9 mouse cellular contexts compared by ENCODE assay signal in the genomic region with DNA sequence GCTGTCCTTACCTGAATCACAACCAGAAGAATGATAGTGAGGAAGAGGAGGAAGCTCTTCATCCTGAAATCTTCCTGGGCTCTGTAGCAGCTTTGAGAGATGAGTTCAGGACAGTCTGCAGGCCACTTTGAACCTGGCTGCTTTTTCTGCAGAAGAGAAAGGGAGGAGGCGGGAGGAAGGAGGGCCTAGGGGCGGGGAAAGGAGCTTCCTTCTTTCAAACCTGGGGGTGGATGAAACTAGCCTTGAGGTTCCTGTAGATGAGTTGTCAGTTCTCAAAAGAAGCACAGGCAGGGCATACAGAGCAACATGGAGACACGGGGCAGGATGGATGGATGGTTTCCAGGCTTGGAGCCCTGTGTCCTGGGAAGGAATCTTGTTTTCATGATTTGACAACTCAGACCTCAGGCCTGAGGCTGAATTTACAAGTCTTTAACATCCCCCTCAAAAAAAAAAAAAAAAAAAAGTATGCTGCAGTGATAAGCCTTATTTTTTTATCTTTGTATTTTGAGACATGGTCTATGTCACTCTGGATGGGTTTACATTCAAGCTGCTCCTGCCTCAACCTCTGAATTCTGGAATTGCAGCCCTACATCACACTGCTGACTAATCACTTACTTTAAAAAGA. TPM values are rescaled to one million over a fixed set of nuclear protein-coding genes. Genes with fewer than 3 reads are reported as not detected.
DNase-seq lines count a peak whose midpoint lies in the region; ATAC-seq lines count a peak whose summit lies in the region.
"Had no signal": no experiment of that assay in that cellular context is flagged by ENCODE, and none has a peak within 500 bp of the region (broad histone marks: within the 10 kb centered on the region; RNA-seq: fewer than 3 reads in every experiment).

A gene (minus strand): TSS at position 160 of the 625 bp plus-strand sequence.

- no peaks in the 10 kb centered on the region for H3K9me3 ChIP-seq in kidney, embryonic 15.5 days (replicated peaks)
- no peaks in the 10 kb centered on the region for H3K9me3 ChIP-seq in hindbrain, embryonic 11.5 days (ENCODE audit: control insufficient read depth, low read length)

- 62% methylated on average over 3 of the region's 3 CpGs for WGBS in kidney, embryonic 15.5 days
- WGBS in hindbrain, embryonic 11.5 days = 43% methylated on average over 3 of the region's 3 CpGs

- ATAC-seq in kidney, embryonic 15.5 days (replicated peaks; ENCODE audit: low FRiP score) = no peak
- ATAC-seq in granulocyte monocyte progenitor cell, adult 5-6 weeks (replicated peaks; ENCODE audit: poor library complexity, severe bottlenecking) = peak; percentile 41
- ATAC-seq in hindbrain, embryonic 11.5 days (ENCODE audit: low FRiP score) = no peak

- H3K4me2 ChIP-seq in kidney, embryonic 15.5 days = no peak within 1 kb of the TSS
- H3K4me2 ChIP-seq in hindbrain, embryonic 11.5 days (replicated peaks; ENCODE audit: low read depth, low read length) = no peak within 1 kb of the TSS

- H3K9ac ChIP-seq in kidney, embryonic 15.5 days = no peak within 1 kb of the TSS
- no peak within 1 kb of the TSS for H3K9ac ChIP-seq in hindbrain, embryonic 11.5 days (ENCODE audit: low read depth, low read length)

- no peak within 1 kb of the TSS for H3K27ac ChIP-seq in kidney, embryonic 15.5 days
- no peak within 1 kb of the TSS for H3K27ac ChIP-seq in hindbrain, embryonic 11.5 days (ENCODE audit: low read depth, low read length)

- H3K36me3 ChIP-seq in kidney, embryonic 15.5 days = no peaks in the 10 kb centered on the region
- H3K36me3 ChIP-seq in hindbrain, embryonic 11.5 days (ENCODE audit: control insufficient read depth, insufficient read depth, low read length) = no peaks in the 10 kb centered on the region

- peaks cover 3% of the 10 kb centered on the region; the same call in 1 of the 2 replicates for H3K4me1 ChIP-seq in kidney, embryonic 15.5 days
- H3K4me1 ChIP-seq in hindbrain, embryonic 11.5 days (replicated peaks; ENCODE audit: control insufficient read depth, insufficient read depth, low read length) = no peaks in the 10 kb centered on the region

- H3K27me3 ChIP-seq in kidney, embryonic 15.5 days = no peaks in the 10 kb centered on the region
- H3K27me3 ChIP-seq in hindbrain, embryonic 11.5 days (ENCODE audit: control insufficient read depth, insufficient read depth, low read length) = no peaks in the 10 kb centered on the region

- DNase-seq in kidney, postnatal 10 days = no peak
- DNase-seq in lung, postnatal 4 days = peak; percentile 67 to 73
- DNase-seq in thymus, postnatal 10 days (ENCODE audit: low spot score in 2 of 2) = peak; percentile 77 to 80
- DNase-seq in ovary, postnatal 14 days (ENCODE audit: low spot score) = no peak
- DNase-seq in layer of hippocampus, adult 11-12 months (ENCODE audit: low spot score) = no peak
- DNase-seq in hindbrain, embryonic 11.5 days (ENCODE audit: low spot score) = no peak
- DNase-seq: right cerebral cortex, adult 18-20 months had no signal

- no peak within 1 kb of the TSS for H3K4me3 ChIP-seq in kidney, embryonic 15.5 days (replicated peaks)
- no peak within 1 kb of the TSS for H3K4me3 ChIP-seq in hindbrain, embryonic 11.5 days (ENCODE audit: low read depth, low read length)

RNA-seq across cellular contexts. Expression of the gene that starts here (rescaled TPM):
- 12.0 and 12.2 TPM in 2 replicates for polyA plus RNA-seq in kidney, embryonic 15.5 days (2015; fragmentation: Nextera tagmentation; extraction: Ambion mirVana)
- 240 and 247 TPM in 2 replicates for total RNA-seq in granulocyte monocyte progenitor cell, adult 5-6 weeks (2014; fragmentation: Nextera tagmentation)
- 259 and 330 TPM in 2 replicates for total RNA-seq in granulocyte monocyte progenitor cell, adult 5-6 weeks (2017)
- 4.5 and 5.1 TPM in 2 replicates for polyA plus RNA-seq in hindbrain, embryonic 11.5 days (2014; fragmentation: Nextera tagmentation; extraction: Ambion mirVana)

Comparison
In these comparisons a context has a peak if more than half of its experiments do, and no peak if none do; other contexts are left out.
1. DNase-seq: peak in lung, postnatal 4 days (2 of 2) and thymus, postnatal 10 days (2 of 2); none in kidney, postnatal 10 days (single experiment), ovary, postnatal 14 days (single experiment), layer of hippocampus, adult 11-12 months (single experiment) and hindbrain, embryonic 11.5 days (single experiment).